26 mouse cellular contexts compared by ENCODE assay signal in the genomic region with DNA sequence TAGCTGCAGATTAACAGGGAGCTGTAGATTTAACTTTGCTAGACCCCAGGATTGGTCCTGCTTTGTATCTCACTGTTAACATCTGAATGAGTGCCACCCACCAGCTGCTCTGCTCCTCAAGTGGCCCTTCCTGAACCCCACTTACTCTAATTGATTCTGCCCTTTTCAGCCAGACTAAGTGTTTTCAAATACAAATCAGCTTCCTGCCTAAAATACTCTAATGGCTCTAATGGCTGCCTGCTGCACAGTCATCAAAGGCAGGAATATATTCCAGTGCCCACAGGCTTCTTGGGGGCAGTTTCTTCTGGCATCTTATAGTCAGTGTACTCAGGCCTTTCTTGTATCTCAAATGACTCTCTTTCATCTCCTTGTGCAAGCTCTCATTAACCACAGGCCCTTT. TPM values are rescaled to one million over a fixed set of nuclear protein-coding genes. Genes with fewer than 3 reads are reported as not detected.
DNase-seq lines count a peak whose midpoint lies in the region; ATAC-seq lines count a peak whose summit lies in the region.
"Had no signal": no experiment of that assay in that cellular context is flagged by ENCODE, and none has a peak within 500 bp of the region (broad histone marks: within the 10 kb centered on the region; RNA-seq: fewer than 3 reads in every experiment).

No protein-coding gene starts in this region.

- DNase-seq in forebrain, embryonic 11.5 days (ENCODE audit: low spot score), result no peak
- DNase-seq in forebrain, embryonic 10.5 days (ENCODE audit: extremely low spot score, low spot score), result no peak
- DNase-seq in midbrain, embryonic 10.5 days (ENCODE audit: low spot score), result no peak
- DNase-seq in forebrain, embryonic 14.5 days (ENCODE audit: low spot score), result peak; percentile 50
- no peak for DNase-seq in adrenal gland, adult 8-10 months
- DNase-seq in layer of hippocampus, adult 8-10 months (ENCODE audit: low spot score in 2 of 2), result no peak
- DNase-seq in lung, postnatal 36 days, result no peak
- DNase-seq: adrenal gland, adult 2 months; adrenal gland, postnatal 36 days; cerebellum, adult 11 months; cerebellum, adult 8-10 months; cerebellum, postnatal 14 days; gastrocnemius, postnatal 25 days; heart, postnatal 10 days; heart, postnatal 4 days had no signal

- no peak overlapping the region for H3K9ac ChIP-seq in forebrain, embryonic 11.5 days (ENCODE audit: low read length)
- no peak overlapping the region for H3K9ac ChIP-seq in midbrain, embryonic 16.5 days (ENCODE audit: low read depth, low read length)
- H3K9ac ChIP-seq in forebrain, embryonic 14.5 days (ENCODE audit: low read length), result no peak overlapping the region
- H3K9ac ChIP-seq: hindbrain, embryonic 12.5 days had no signal

- peaks cover 30% of the 10 kb centered on the region for H3K27me3 ChIP-seq in forebrain, embryonic 11.5 days (ENCODE audit: control insufficient read depth, insufficient read depth, low read length)
- peaks cover 91% of the 10 kb centered on the region for H3K27me3 ChIP-seq in forebrain, embryonic 10.5 days (ENCODE audit: poor library complexity, severe bottlenecking)
- H3K27me3 ChIP-seq in midbrain, embryonic 16.5 days (ENCODE audit: control insufficient read depth, insufficient read depth, low read depth, low read length), result no peaks in the 10 kb centered on the region
- peaks cover 4% of the 10 kb centered on the region; the same call in 1 of the 2 replicates for H3K27me3 ChIP-seq in midbrain, embryonic 10.5 days (ENCODE audit: low read depth, poor library complexity, severe bottlenecking)
- peaks cover 4% of the 10 kb centered on the region; the same call in 1 of the 2 replicates for H3K27me3 ChIP-seq in forebrain, embryonic 14.5 days (replicated peaks; ENCODE audit: control insufficient read depth, insufficient read depth, low read length)
- H3K27me3 ChIP-seq: hindbrain, embryonic 12.5 days; Patski had no signal

- no peaks in the 10 kb centered on the region for H3K4me1 ChIP-seq in forebrain, embryonic 11.5 days (replicated peaks; ENCODE audit: control insufficient read depth, insufficient read depth, low read length)
- peaks cover 17% of the 10 kb centered on the region for H3K4me1 ChIP-seq in forebrain, embryonic 10.5 days
- H3K4me1 ChIP-seq in midbrain, embryonic 16.5 days (ENCODE audit: control insufficient read depth, insufficient read depth, low read length), result no peaks in the 10 kb centered on the region
- H3K4me1 ChIP-seq in midbrain, embryonic 10.5 days, result no peaks in the 10 kb centered on the region
- no peaks in the 10 kb centered on the region for H3K4me1 ChIP-seq in forebrain, embryonic 14.5 days (ENCODE audit: control insufficient read depth, insufficient read depth, low read length)
- H3K4me1 ChIP-seq: heart, embryonic 10.5 days; hindbrain, embryonic 12.5 days had no signal

- H3K4me2 ChIP-seq in forebrain, embryonic 11.5 days (ENCODE audit: low read depth, low read length, severe bottlenecking), result no peak overlapping the region
- H3K4me2 ChIP-seq in midbrain, embryonic 16.5 days (ENCODE audit: low read length), result no peak overlapping the region
- no peak overlapping the region for H3K4me2 ChIP-seq in forebrain, embryonic 14.5 days (ENCODE audit: low read length)
- H3K4me2 ChIP-seq: hindbrain, embryonic 12.5 days had no signal

- no peaks in the 10 kb centered on the region for H3K36me3 ChIP-seq in forebrain, embryonic 11.5 days (ENCODE audit: control insufficient read depth, insufficient read depth, low read length)
- no peaks in the 10 kb centered on the region for H3K36me3 ChIP-seq in forebrain, embryonic 10.5 days (replicated peaks)
- no peaks in the 10 kb centered on the region for H3K36me3 ChIP-seq in midbrain, embryonic 16.5 days (ENCODE audit: control insufficient read depth, insufficient read depth, low read length)
- H3K36me3 ChIP-seq in midbrain, embryonic 10.5 days, result peaks cover 9% of the 10 kb centered on the region; the same call in 1 of the 2 replicates
- no peaks in the 10 kb centered on the region for H3K36me3 ChIP-seq in forebrain, embryonic 14.5 days (ENCODE audit: control insufficient read depth, insufficient read depth, low read length)
- H3K36me3 ChIP-seq: heart, embryonic 10.5 days; hindbrain, embryonic 12.5 days had no signal

- no peak overlapping the region for H3K4me3 ChIP-seq in forebrain, embryonic 11.5 days (ENCODE audit: low read depth, low read length)
- H3K4me3 ChIP-seq in forebrain, embryonic 10.5 days, result no peak overlapping the region
- no peak overlapping the region for H3K4me3 ChIP-seq in midbrain, embryonic 16.5 days (ENCODE audit: low read depth, low read length)
- no peak overlapping the region for H3K4me3 ChIP-seq in midbrain, embryonic 10.5 days
- no peak overlapping the region for H3K4me3 ChIP-seq in forebrain, embryonic 14.5 days (ENCODE audit: low read depth, low read length)
- H3K4me3 ChIP-seq: heart, embryonic 10.5 days; hindbrain, embryonic 12.5 days had no signal

- H3K9me3 ChIP-seq in forebrain, embryonic 11.5 days (ENCODE audit: control insufficient read depth, low read length), result no peaks in the 10 kb centered on the region
- no peaks in the 10 kb centered on the region for H3K9me3 ChIP-seq in forebrain, embryonic 10.5 days
- H3K9me3 ChIP-seq in midbrain, embryonic 16.5 days (replicated peaks; ENCODE audit: control insufficient read depth, low read length, poor library complexity, severe bottlenecking), result no peaks in the 10 kb centered on the region
- no peaks in the 10 kb centered on the region for H3K9me3 ChIP-seq in midbrain, embryonic 10.5 days (replicated peaks)
- no peaks in the 10 kb centered on the region for H3K9me3 ChIP-seq in forebrain, embryonic 14.5 days (replicated peaks; ENCODE audit: control insufficient read depth, low read length)
- H3K9me3 ChIP-seq: heart, embryonic 10.5 days; hindbrain, embryonic 12.5 days had no signal

- peak; percentile 73 for ATAC-seq in forebrain, embryonic 11.5 days (replicated peaks; ENCODE audit: low FRiP score)
- peak; percentile 51 for ATAC-seq in midbrain, embryonic 16.5 days
- ATAC-seq in forebrain, embryonic 14.5 days, result peak; percentile 69
- ATAC-seq: inflammation-experienced regulatory T-cells, adult 6 months; intestine, postnatal 0 days; Patski had no signal

- H3K27ac ChIP-seq in forebrain, embryonic 11.5 days (ENCODE audit: low read depth, low read length), result no peak overlapping the region
- H3K27ac ChIP-seq in forebrain, embryonic 10.5 days, result no peak overlapping the region
- no peak overlapping the region for H3K27ac ChIP-seq in midbrain, embryonic 16.5 days (ENCODE audit: low read length)
- no peak overlapping the region for H3K27ac ChIP-seq in midbrain, embryonic 10.5 days (replicated peaks)
- no peak overlapping the region for H3K27ac ChIP-seq in forebrain, embryonic 14.5 days (ENCODE audit: low read depth, low read length)
- H3K27ac ChIP-seq: heart, embryonic 10.5 days; hindbrain, embryonic 12.5 days had no signal

RNA-seq across cellular contexts. Expression of a gene that starts 33.5 kb away (rescaled TPM):
- polyA plus RNA-seq in forebrain, embryonic 11.5 days (2014; fragmentation: Nextera tagmentation; extraction: Ambion mirVana), result 0.75 and 0.79 TPM in 2 replicates
- 0.43 and 0.56 TPM in 2 replicates for polyA plus RNA-seq in forebrain, embryonic 10.5 days (2016; fragmentation: Nextera tagmentation; extraction: Ambion mirVana)
- 3.0 and 3.7 TPM in 2 replicates for polyA plus RNA-seq in midbrain, embryonic 16.5 days (2015; fragmentation: Nextera tagmentation; extraction: Ambion mirVana)
- polyA plus RNA-seq in midbrain, embryonic 10.5 days (2016; fragmentation: Nextera tagmentation; extraction: Ambion mirVana), result 6.8 and 7.2 TPM in 2 replicates
- not detected in 2 replicates for polyA plus RNA-seq in forebrain, embryonic 14.5 days (2014; fragmentation: Nextera tagmentation; extraction: Ambion mirVana)
- not detected for total RNA-seq in adrenal gland, adult 8-10 months (2022)
- not detected for total RNA-seq in layer of hippocampus, adult 8-10 months (2022)
- total RNA-seq: adrenal gland, adult 2 months; adrenal gland, postnatal 36 days; gastrocnemius, adult 18-20 months; gastrocnemius, postnatal 25 days; granulocyte monocyte progenitor cell, adult 5-6 weeks; heart, postnatal 10 days; heart, postnatal 4 days had no signal
- polyA plus RNA-seq: adrenal gland, adult 2 months; C2C12; cortical plate, adult 2 months; heart, embryonic 14.5 days; inflammation-experienced regulatory T-cells, adult 6 months had no signal
